Mouse (Mus musculus) embryonic fibroblast, embryonic 13.5 days (primary cell): ENCODE data around the gene Thsd4.
A peak's percentile ranks its signal among the peaks of the same experiment; 100 is the strongest.

ENCODE experiments used
- CTCF ChIP-seq: IDR thresholded peaks from 2 replicates; pipeline ENCODE4 v1.5.1; 2011; ENCODE audit warnings: mild to moderate bottlenecking, control low read depth, low read length, moderate library complexity, borderline replicate concordance; ENCODE audit not compliant: insufficient read depth
- POLR2A ChIP-seq: IDR thresholded peaks from 2 replicates; pipeline ENCODE4 v1.6.1; 2011; ENCODE audit warnings: low read depth, mild to moderate bottlenecking, control low read depth, low read length, moderate library complexity

- TF ChIP-seq CTCF (0 out of 2 replicates have a peak, but pooled peaks have one; percentile 12), POLR2A (no peak)
Observed at GRCm38 (mm10) chr9:60026795-60027194, 495.1 kb downstream of the Thsd4 start.
